Mouse (Mus musculus) small intestine, adult 2 months (tissue): ENCODE results near the gene Shf. TPM values are rescaled to one million over a fixed set of nuclear protein-coding genes. Genes with fewer than 3 reads are reported as not detected.
"Not testable (repeated sequence)": the region's sequence is repeated elsewhere in the genome, so short reads cannot be mapped to it uniquely, and the experiment has no call there.

ENCODE experiments used
- H3K27ac ChIP-seq: fragments of 200-500 bp; 2 replicates; pipeline ENCODE4 v1.5.1; 2012; ENCODE audit warnings: low read depth, low read length, control low read depth, inconsistent platforms; ENCODE audit not compliant: insufficient read depth
- H3K27me3 ChIP-seq: fragments of 200-500 bp; 2 replicates; pipeline ENCODE4 v1.6.1; 2012; ENCODE audit warnings: mild to moderate bottlenecking, moderate library complexity, low read length, inconsistent platforms; ENCODE audit not compliant: control insufficient read depth, insufficient read depth
- H3K36me3 ChIP-seq: fragments of 200-500 bp; 2 replicates; pipeline ENCODE4 v1.6.1; 2012; ENCODE audit warnings: mild to moderate bottlenecking, low read length, control low read depth, inconsistent platforms; ENCODE audit not compliant: control insufficient read depth, insufficient read depth
- H3K4me1 ChIP-seq: fragments of 200-500 bp; 2 replicates; pipeline ENCODE4 v1.6.1; 2012; ENCODE audit warnings: low read length, inconsistent platforms, mixed read lengths; ENCODE audit not compliant: control insufficient read depth, insufficient read depth, insufficient read length
- H3K4me3 ChIP-seq: fragments of 200-500 bp; 2 replicates; pipeline ENCODE4 v1.5.1; 2012; ENCODE audit warnings: low read depth, mild to moderate bottlenecking, control low read depth, inconsistent platforms, low read length, moderate library complexity
- CTCF ChIP-seq: fragments of 200-500 bp; IDR thresholded peaks from 2 replicates; pipeline ENCODE4 v1.5.1; 2012; ENCODE audit warnings: low read depth, mild to moderate bottlenecking, control low read depth, inconsistent platforms, low read length, moderate library complexity, mixed read lengths; ENCODE audit not compliant: insufficient replicate concordance, insufficient read length; ENCODE audit errors: extremely low read depth
- POLR2A ChIP-seq: fragments of 200-500 bp; IDR thresholded peaks from 2 replicates; pipeline ENCODE4 v1.6.1; 2012; ENCODE audit warnings: low read depth, mild to moderate bottlenecking, control low read depth, inconsistent platforms, low read length, moderate library complexity
- WGBS: fragments of 180-500 bp; shearing (Covaris S2); methylation state at CpG from one replicate; pipeline ENCODE4 v1.1.7; 2018; 5-methylcytosine and 5-hydroxymethylcytosine counted together
- polyA plus RNA-seq: library from polyadenylated mRNA; depleted of rRNA; stranded (reverse); fragments of >200 nt; gene quantifications from 2 replicates; pipeline ENCODE4 v1.2.3, GENCODE M21; 2012; rRNA removed

The Shf gene
- 3.5 and 9.1 TPM in 2 replicates for polyA plus RNA-seq

GRCm38 (mm10) chr2:122368995-122369739 lies at the start of gene Shf:
Gene Shf (minus strand): TSS chr2:122369162.
- H3K27me3 ChIP-seq, result no peaks in the 10 kb centered on the region
- under 1% methylated on average over 50 of the region's 54 CpGs for WGBS
- TF ChIP-seq CTCF, result no peak
- TF ChIP-seq POLR2A, result peak; percentile 87; the same call in 1 of the 2 replicates
- peaks cover 14% of the 10 kb centered on the region for H3K4me1 ChIP-seq
- no peaks in the 10 kb centered on the region for H3K36me3 ChIP-seq
- 0 out of 2 replicates have a peak within 1 kb of the TSS, but pooled peaks have one; percentile 17 for H3K27ac ChIP-seq
- H3K4me3 ChIP-seq, result peak within 1 kb of the TSS; percentile 86

GRCm38 (mm10) chr2:122408928-122409327 lies 40.0 kb upstream of the Shf start:
- H3K27me3 ChIP-seq, result no peaks in the 10 kb centered on the region
- WGBS, result 58% methylated on average over 7 of the region's 7 CpGs
- TF ChIP-seq CTCF (no peak), POLR2A (no peak)
- H3K36me3 ChIP-seq, result no peaks in the 10 kb centered on the region
- no peak overlapping the region for H3K27ac ChIP-seq
- H3K4me3 ChIP-seq, result no peak overlapping the region
- no peaks in the 10 kb centered on the region for H3K4me1 ChIP-seq

GRCm38 (mm10) chr2:122407607-122408006 lies 38.6 kb upstream of the Shf start:
- TF ChIP-seq CTCF (no peak), POLR2A (no peak)
- Histone ChIP-seq H3K4me3 (no peak overlapping the region), H3K27me3 (no peaks in the 10 kb centered on the region), H3K4me1 (no peaks in the 10 kb centered on the region), H3K27ac (no peak overlapping the region), H3K36me3 (no peaks in the 10 kb centered on the region)
- 72% methylated on average over 2 of the region's 2 CpGs for WGBS

- TF ChIP-seq CTCF (no peak), POLR2A (no peak)
- WGBS, result 82% methylated on average over 1 of the region's 1 CpGs
- Histone ChIP-seq H3K27me3 (no peaks in the 10 kb centered on the region), H3K4me3 (no peak overlapping the region), H3K27ac (no peak overlapping the region; the same call in 1 of the 2 replicates), H3K4me1 (no peaks in the 10 kb centered on the region), H3K36me3 (no peaks in the 10 kb centered on the region)
Observed at GRCm38 (mm10) chr2:122396150-122396549, 27.2 kb upstream of the Shf start.

GRCm38 (mm10) chr2:122387135-122387534 lies 18.2 kb upstream of the Shf start:
- not testable (repeated sequence) for H3K4me1 ChIP-seq, H3K36me3 ChIP-seq, H3K4me3 ChIP-seq, H3K27me3 ChIP-seq, H3K27ac ChIP-seq
- WGBS, result 92% methylated on average over 3 of the region's 3 CpGs

GRCm38 (mm10) chr2:122385095-122385494 lies 16.1 kb upstream of the Shf start:
- no peaks in the 10 kb centered on the region for H3K27me3 ChIP-seq
- H3K4me3 ChIP-seq, result no peak overlapping the region
- no peaks in the 10 kb centered on the region for H3K36me3 ChIP-seq
- peaks cover 4% of the 10 kb centered on the region for H3K4me1 ChIP-seq
- TF ChIP-seq POLR2A (no peak), CTCF (no peak)
- no peak overlapping the region for H3K27ac ChIP-seq
- 47% methylated on average over 3 of the region's 3 CpGs for WGBS

GRCm38 (mm10) chr2:122382121-122382520 lies 13.2 kb upstream of the Shf start:
- H3K4me3 ChIP-seq, result no peak overlapping the region
- H3K27me3 ChIP-seq, result no peaks in the 10 kb centered on the region
- no peak for TF ChIP-seq POLR2A
- TF ChIP-seq CTCF, result no peak
- H3K27ac ChIP-seq, result no peak overlapping the region
- 81% methylated on average over 6 of the region's 6 CpGs for WGBS
- peaks cover 4% of the 10 kb centered on the region for H3K4me1 ChIP-seq
- no peaks in the 10 kb centered on the region for H3K36me3 ChIP-seq
